Mouse (Mus musculus) kidney, postnatal 0 days (tissue): ENCODE measurements around the gene Mllt10. TPM values are rescaled to one million over a fixed set of nuclear protein-coding genes. Genes with fewer than 3 reads are reported as not detected.
A peak's percentile ranks its signal among the peaks of the same experiment; 100 is the strongest.

ENCODE experiments used
- ATAC-seq: fragments of 200-750 bp; cut with Nextera tagmentation; replicated peaks from 2 replicates; pipeline ENCODE4 v1.8.0; 2017; ENCODE audit warnings: low read depth, moderate number of reproducible peaks, moderate TSS enrichment, moderate library complexity; ENCODE audit not compliant: low FRiP score
- DNase-seq: peaks from one replicate; pipeline ENCODE4 v3.0.0-alpha.2; 2016; ENCODE audit warnings: low spot score
- H3K27ac ChIP-seq: fragments of 300-500 bp; sonication (generic); 2 replicates; pipeline ENCODE4 v1.5.1; 2014; ENCODE audit warnings: mild to moderate bottlenecking
- H3K27me3 ChIP-seq: fragments of 300-500 bp; sonication (generic); 2 replicates; pipeline ENCODE4 v1.6.1; 2014; ENCODE audit warnings: low read length, mixed read lengths; ENCODE audit not compliant: insufficient read depth
- H3K36me3 ChIP-seq: fragments of 300-500 bp; sonication (generic); 2 replicates; pipeline ENCODE4 v1.6.1; 2014; ENCODE audit warnings: low read length, mixed read lengths; ENCODE audit not compliant: insufficient read depth
- H3K4me1 ChIP-seq: fragments of 300-500 bp; sonication (generic); replicated peaks from 2 replicates; pipeline ENCODE4 v1.6.1; 2014; ENCODE audit warnings: antibody characterized with exemption, low read length, mixed read lengths; ENCODE audit not compliant: insufficient read depth
- H3K4me2 ChIP-seq: fragments of 300-500 bp; sonication (generic); 2 replicates; pipeline ENCODE4 v1.6.1; 2014; ENCODE audit warnings: mild to moderate bottlenecking, low read length, moderate library complexity, mixed read lengths
- H3K4me3 ChIP-seq: fragments of 300-500 bp; sonication (generic); replicated peaks from 2 replicates; pipeline ENCODE4 v1.5.1; 2014; ENCODE audit warnings: low read depth, low read length
- H3K9ac ChIP-seq: fragments of 300-500 bp; sonication (generic); 2 replicates; pipeline ENCODE4 v1.6.1; 2014; ENCODE audit warnings: low read depth, low read length
- H3K9me3 ChIP-seq: fragments of 300-500 bp; sonication (generic); replicated peaks from 2 replicates; pipeline ENCODE4 v1.6.1; 2016; ENCODE audit warnings: low read length, inconsistent platforms, mixed read lengths
- CTCF ChIP-seq: IDR thresholded peaks from 2 replicates; pipeline ENCODE4 v1.5.1; 2016; ENCODE audit warnings: antibody characterized with exemption, low read depth, mild to moderate bottlenecking, moderate library complexity
- WGBS: fragments of 180-500 bp; shearing (Covaris S2); extraction: QIAGEN DNeasy Blood & Tissue Kit; methylation state at CpG from one replicate; pipeline ENCODE4 v1.1.7; 2014; 5-methylcytosine and 5-hydroxymethylcytosine counted together
- polyA plus RNA-seq: library from polyadenylated mRNA; unstranded; fragments of >200 nt; fragmentation: Nextera tagmentation; extraction: Ambion mirVana; gene quantifications from 2 replicates; pipeline ENCODE4 v1.2.1, GENCODE M21; 2015

The Mllt10 gene
- polyA plus RNA-seq, 1 experiment from 2014 or later, result 48.9 TPM

DNA sequence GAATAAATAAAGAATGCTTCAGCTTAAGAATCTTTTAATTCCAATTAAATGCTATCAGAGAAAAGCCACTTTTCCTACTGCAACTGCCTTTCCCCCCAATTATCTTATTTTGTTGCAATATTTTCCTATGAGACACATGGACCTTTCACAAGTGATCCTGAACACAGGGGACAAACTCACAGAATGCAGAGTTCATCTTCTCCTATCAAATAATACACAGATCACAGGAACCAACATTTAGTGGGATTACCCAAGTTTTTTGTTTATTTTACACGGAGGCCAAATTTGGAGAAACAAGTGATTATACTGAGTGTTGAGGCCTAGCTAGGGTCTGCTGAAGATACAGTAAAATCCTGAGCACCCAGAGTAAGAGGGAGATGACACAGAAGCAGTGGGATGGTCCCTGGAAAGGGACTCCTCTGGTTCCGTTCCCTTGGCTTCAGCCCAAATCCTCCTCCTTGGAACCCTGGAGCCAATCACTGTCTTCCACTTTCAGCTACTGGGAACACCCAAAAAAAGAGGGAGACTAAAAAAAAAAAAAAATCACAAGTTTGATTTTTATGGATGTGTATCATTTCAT, 996 bp upstream of the Mllt10 start:
- WGBS, result 33% methylated on average over 2 of the region's 2 CpGs

DNA sequence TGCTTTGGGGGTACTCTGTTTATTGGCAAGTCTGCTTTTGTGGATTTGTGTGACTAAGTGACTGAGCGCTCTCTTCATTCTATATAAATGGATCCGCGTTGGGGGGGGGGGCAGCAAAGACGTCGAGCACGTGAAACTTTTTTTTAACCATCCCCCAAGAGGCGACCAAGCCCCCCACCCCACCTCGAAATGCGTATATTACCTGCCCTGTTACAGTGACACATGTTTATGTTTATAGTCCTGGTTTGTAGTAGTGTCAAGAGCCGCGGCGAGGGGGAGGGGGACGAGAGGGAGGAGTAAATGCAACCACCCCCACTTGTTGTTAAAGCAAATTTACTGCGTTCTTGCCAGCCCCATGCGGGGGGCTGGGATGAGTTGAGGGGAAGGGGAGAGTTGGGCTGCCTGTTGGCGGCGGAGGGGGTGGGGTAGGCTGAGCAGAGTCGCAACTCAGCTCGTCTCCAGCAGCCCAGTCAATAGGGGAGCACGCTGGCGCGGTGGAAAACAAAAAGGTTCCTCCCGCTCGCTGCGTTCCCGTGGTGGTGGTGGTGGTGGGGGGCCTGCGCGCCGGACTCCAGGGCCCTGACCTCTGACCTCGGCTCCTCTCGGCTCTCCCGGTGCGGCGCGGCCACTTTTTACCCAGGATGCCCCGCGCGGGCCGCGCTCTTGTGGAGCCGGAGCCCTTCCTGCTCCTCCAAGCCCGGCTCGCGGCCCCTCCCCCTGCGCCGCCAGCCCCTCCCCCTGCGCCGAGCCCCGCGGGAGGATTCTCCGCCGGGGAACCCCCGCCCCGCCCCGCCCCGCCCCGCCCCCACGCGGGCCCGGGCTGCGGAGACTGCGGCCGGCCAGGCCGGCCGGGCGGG, 1.1 kb downstream of the Mllt10 start:
- ATAC-seq (peak; percentile 93), DNase-seq (peak; percentile 97)
- Histone ChIP-seq H3K4me1 (0 out of 2 replicates have a peak, but pooled peaks cover 9% of the 10 kb centered on the region), H3K4me3 (peak overlapping the region; percentile 57), H3K4me2 (peak overlapping the region; percentile 84), H3K27ac (peak overlapping the region; percentile 99), H3K36me3 (no peaks in the 10 kb centered on the region), H3K9me3 (no peaks in the 10 kb centered on the region), H3K27me3 (no peaks in the 10 kb centered on the region), H3K9ac (peak overlapping the region; percentile 85)
- 1% methylated on average over 53 of the region's 66 CpGs for WGBS
- TF ChIP-seq CTCF, result no peak

More for the DNA sequence above, 996 bp upstream of the Mllt10 start:
- Histone ChIP-seq H3K4me3 (no peak overlapping the region), H3K4me2 (peak overlapping the region; percentile 84; the same call in 1 of the 2 replicates), H3K27ac (no peak overlapping the region), H3K9ac (no peak overlapping the region), H3K4me1 (peaks cover 15% of the 10 kb centered on the region; the same call in 1 of the 2 replicates), H3K27me3 (no peaks in the 10 kb centered on the region), H3K36me3 (no peaks in the 10 kb centered on the region), H3K9me3 (no peaks in the 10 kb centered on the region)
- peak; percentile 81 for DNase-seq
- ATAC-seq, result no peak
- no peak for TF ChIP-seq CTCF

DNA sequence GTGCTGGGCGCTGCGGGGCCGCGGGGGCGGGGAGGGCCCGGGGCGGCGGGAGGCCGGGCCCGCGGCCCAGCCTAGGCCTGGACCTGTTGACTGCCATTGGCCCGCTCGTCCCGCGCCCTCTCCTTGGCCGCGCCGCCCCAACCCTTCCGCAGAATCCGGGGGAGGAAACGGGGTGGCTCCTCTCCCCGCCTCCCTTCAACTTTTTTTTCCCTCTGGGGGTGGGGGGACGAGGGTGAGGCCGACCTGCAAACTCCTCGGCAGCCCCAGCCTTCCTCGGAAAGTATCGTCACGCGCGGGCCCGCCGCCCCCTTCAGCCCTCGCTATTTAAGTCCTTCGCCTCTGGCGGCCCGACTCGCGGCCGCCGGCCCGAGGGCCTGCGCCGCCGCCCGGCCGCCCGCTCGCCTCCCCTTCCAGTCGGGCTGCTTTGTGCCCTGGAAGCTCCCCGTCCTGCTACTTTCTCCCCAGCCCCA, 1.8 kb downstream of the Mllt10 start:
- Histone ChIP-seq H3K27me3 (no peaks in the 10 kb centered on the region), H3K27ac (peak overlapping the region; percentile 99), H3K4me2 (peak overlapping the region; percentile 84), H3K9me3 (no peaks in the 10 kb centered on the region), H3K9ac (peak overlapping the region; percentile 85), H3K4me1 (0 out of 2 replicates have a peak, but pooled peaks cover 9% of the 10 kb centered on the region), H3K36me3 (no peaks in the 10 kb centered on the region), H3K4me3 (peak overlapping the region; percentile 57)
- peak; percentile 98 for DNase-seq
- no peak for TF ChIP-seq CTCF
- peak; percentile 98 for ATAC-seq
- under 1% methylated on average over 38 of the region's 50 CpGs for WGBS

DNA sequence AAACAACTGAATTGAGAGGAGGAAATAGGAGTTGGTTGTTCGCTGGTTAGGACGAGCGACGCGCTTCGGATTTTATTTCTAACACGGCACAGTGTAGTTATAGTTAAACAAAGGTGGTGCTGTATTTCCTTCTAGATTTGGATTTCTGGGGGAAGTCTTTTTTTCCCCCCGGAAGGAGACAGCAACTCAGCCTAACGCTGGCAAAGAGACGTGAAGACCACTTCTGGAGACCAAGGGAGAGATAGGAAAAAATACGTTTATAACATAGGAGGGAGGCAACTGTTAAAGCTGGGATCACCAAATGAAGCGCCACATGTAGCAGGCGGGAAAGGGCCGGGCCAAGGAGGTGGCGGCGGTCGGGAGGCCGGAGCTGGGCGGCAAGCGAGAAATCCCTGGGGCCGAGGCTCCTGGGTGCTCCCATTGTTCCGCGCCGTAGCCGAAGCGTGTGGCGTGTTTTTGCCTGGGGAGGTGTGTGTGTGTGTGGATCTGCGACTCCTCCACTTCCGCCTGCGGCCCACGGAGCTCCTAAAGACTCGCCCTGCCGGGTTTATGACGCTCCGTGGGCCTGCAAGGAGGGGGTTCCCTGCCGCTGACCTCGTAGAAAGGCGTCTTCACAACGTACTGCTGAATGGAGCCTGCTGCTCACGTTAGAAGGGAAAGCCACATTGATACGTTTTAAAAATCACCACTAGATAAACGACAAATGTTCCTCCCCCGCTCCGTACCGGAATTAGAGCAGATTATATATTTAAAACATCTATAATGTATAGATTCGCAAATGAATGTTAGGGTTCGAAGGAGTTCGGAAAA, 2.5 kb downstream of the Mllt10 start:
- H3K4me3 ChIP-seq, result peak overlapping the region; percentile 57
- ATAC-seq (no peak), DNase-seq (peak; percentile 80)
- WGBS, result under 1% methylated on average over 48 of the region's 48 CpGs
- 0 out of 2 replicates have a peak, but pooled peaks cover 9% of the 10 kb centered on the region for H3K4me1 ChIP-seq
- no peaks in the 10 kb centered on the region for H3K36me3 ChIP-seq
- H3K27me3 ChIP-seq, result no peaks in the 10 kb centered on the region
- H3K27ac ChIP-seq, result peak overlapping the region; percentile 99
- peak overlapping the region; percentile 85 for H3K9ac ChIP-seq
- no peak for TF ChIP-seq CTCF
- H3K9me3 ChIP-seq, result no peaks in the 10 kb centered on the region
- peak overlapping the region; percentile 84 for H3K4me2 ChIP-seq

- Histone ChIP-seq H3K4me3 (peak overlapping the region; percentile 57), H3K27me3 (no peaks in the 10 kb centered on the region), H3K9ac (peak overlapping the region; percentile 85), H3K4me2 (peak overlapping the region; percentile 84), H3K36me3 (no peaks in the 10 kb centered on the region), H3K27ac (peak overlapping the region; percentile 99), H3K4me1 (0 out of 2 replicates have a peak, but pooled peaks cover 9% of the 10 kb centered on the region), H3K9me3 (no peaks in the 10 kb centered on the region)
- no peak for DNase-seq
- no peak for TF ChIP-seq CTCF
- 32% methylated on average over 9 of the region's 9 CpGs for WGBS
- ATAC-seq, result no peak
Measured at GRCm38 (mm10) chr2:18058146-18058708, 3.2 kb downstream of the Mllt10 start.
